In the genomic region with DNA sequence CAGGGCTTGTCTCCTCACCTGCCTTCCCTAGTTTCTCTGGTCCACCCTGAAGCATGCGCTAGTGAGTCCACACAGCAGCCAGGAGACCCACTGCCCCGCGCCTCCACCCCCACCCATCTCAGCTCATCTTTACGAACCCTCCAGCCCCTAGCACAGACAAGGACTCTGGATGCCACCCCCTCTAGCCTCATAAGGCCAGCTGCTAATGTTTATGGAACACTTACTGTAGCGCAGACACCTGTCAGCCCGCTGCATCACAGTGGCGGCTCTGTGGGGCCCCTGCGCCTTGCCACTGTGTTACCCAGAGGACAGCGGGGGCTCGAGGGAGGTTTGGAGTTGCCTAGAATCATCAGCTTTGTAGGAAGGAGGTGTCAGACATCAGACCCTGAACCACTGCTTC, we compare ENCODE assay signal across 12 mouse cellular contexts. TPM values are rescaled to one million over a fixed set of nuclear protein-coding genes. Genes with fewer than 3 reads are reported as not detected.
DNase-seq lines count a peak whose midpoint lies in the region; ATAC-seq lines count a peak whose summit lies in the region.
"Had no signal": no experiment of that assay in that cellular context is flagged by ENCODE, and none has a peak within 500 bp of the region (broad histone marks: within the 10 kb centered on the region; RNA-seq: fewer than 3 reads in every experiment).

No protein-coding gene starts in this region.

- 0 out of 2 replicates have a peak overlapping the region, but pooled peaks have one; percentile 52 for H3K9ac ChIP-seq in heart, embryonic 13.5 days
- no peak overlapping the region for H3K9ac ChIP-seq in hindbrain, embryonic 12.5 days
- H3K9ac ChIP-seq in midbrain, embryonic 14.5 days (replicated peaks; ENCODE audit: low read length), result no peak overlapping the region; the same call in 1 of the 2 replicates
- H3K9ac ChIP-seq: lung, embryonic 15.5 days had no signal

- peaks cover 26% of the 10 kb centered on the region for H3K27me3 ChIP-seq in heart, embryonic 13.5 days (replicated peaks)
- 0 out of 2 replicates have a peak, but pooled peaks cover 3% of the 10 kb centered on the region for H3K27me3 ChIP-seq in embryonic facial prominence, embryonic 10.5 days (replicated peaks; ENCODE audit: low read depth, poor library complexity, severe bottlenecking)
- no peaks in the 10 kb centered on the region for H3K27me3 ChIP-seq in hindbrain, embryonic 12.5 days
- H3K27me3 ChIP-seq in midbrain, embryonic 14.5 days (ENCODE audit: control insufficient read depth, insufficient read depth, low read length), result no peaks in the 10 kb centered on the region

- H3K4me2 ChIP-seq in heart, embryonic 13.5 days, result peak overlapping the region; percentile 24; the same call in 1 of the 2 replicates
- 0 out of 2 replicates have a peak overlapping the region, but pooled peaks have one; percentile 7 for H3K4me2 ChIP-seq in hindbrain, embryonic 12.5 days (replicated peaks)
- peak overlapping the region; percentile 15; the same call in 1 of the 2 replicates for H3K4me2 ChIP-seq in midbrain, embryonic 14.5 days (ENCODE audit: low read length)
- H3K4me2 ChIP-seq: lung, embryonic 15.5 days had no signal

- no peak overlapping the region for H3K4me3 ChIP-seq in heart, embryonic 13.5 days
- H3K4me3 ChIP-seq in embryonic facial prominence, embryonic 10.5 days, result no peak overlapping the region
- no peak overlapping the region for H3K4me3 ChIP-seq in hindbrain, embryonic 12.5 days
- no peak overlapping the region for H3K4me3 ChIP-seq in midbrain, embryonic 14.5 days (replicated peaks; ENCODE audit: low read depth, low read length)
- H3K4me3 ChIP-seq: lung, embryonic 15.5 days had no signal

- no peak for DNase-seq in heart, postnatal 4 days
- DNase-seq in embryonic facial prominence, embryonic 10.5 days (ENCODE audit: low spot score), result no peak
- peak; percentile 31 for DNase-seq in midbrain, embryonic 14.5 days
- DNase-seq in thymus, postnatal 36 days, result no peak
- no peak for DNase-seq in right cerebral cortex, adult 2 months (ENCODE audit: low spot score in 2 of 2)
- DNase-seq in urinary bladder, adult 2 months (ENCODE audit: low spot score), result no peak
- DNase-seq: gastrocnemius, postnatal 14 days had no signal

- no peaks in the 10 kb centered on the region for H3K9me3 ChIP-seq in heart, embryonic 13.5 days
- no peaks in the 10 kb centered on the region for H3K9me3 ChIP-seq in embryonic facial prominence, embryonic 10.5 days
- no peaks in the 10 kb centered on the region for H3K9me3 ChIP-seq in hindbrain, embryonic 12.5 days (replicated peaks)
- H3K9me3 ChIP-seq in midbrain, embryonic 14.5 days (ENCODE audit: control insufficient read depth, low read length), result no peaks in the 10 kb centered on the region
- H3K9me3 ChIP-seq: lung, embryonic 15.5 days had no signal

- no peaks in the 10 kb centered on the region for H3K36me3 ChIP-seq in heart, embryonic 13.5 days
- no peaks in the 10 kb centered on the region for H3K36me3 ChIP-seq in embryonic facial prominence, embryonic 10.5 days (replicated peaks)
- H3K36me3 ChIP-seq in hindbrain, embryonic 12.5 days, result no peaks in the 10 kb centered on the region
- no peaks in the 10 kb centered on the region for H3K36me3 ChIP-seq in midbrain, embryonic 14.5 days (ENCODE audit: control insufficient read depth, insufficient read depth, low read length)
- H3K36me3 ChIP-seq: lung, embryonic 15.5 days had no signal

- H3K27ac ChIP-seq in heart, embryonic 13.5 days (replicated peaks), result no peak overlapping the region
- peak overlapping the region; percentile 72 for H3K27ac ChIP-seq in embryonic facial prominence, embryonic 10.5 days (replicated peaks)
- H3K27ac ChIP-seq in hindbrain, embryonic 12.5 days, result peak overlapping the region; percentile 79
- peak overlapping the region; percentile 72 for H3K27ac ChIP-seq in midbrain, embryonic 14.5 days (replicated peaks; ENCODE audit: low read depth, low read length)
- H3K27ac ChIP-seq: lung, embryonic 15.5 days had no signal

- peaks cover 28% of the 10 kb centered on the region for H3K4me1 ChIP-seq in heart, embryonic 13.5 days
- H3K4me1 ChIP-seq in embryonic facial prominence, embryonic 10.5 days, result peaks cover 32% of the 10 kb centered on the region
- peaks cover 23% of the 10 kb centered on the region for H3K4me1 ChIP-seq in hindbrain, embryonic 12.5 days
- H3K4me1 ChIP-seq in midbrain, embryonic 14.5 days (ENCODE audit: control insufficient read depth, insufficient read depth, low read length), result peaks cover 20% of the 10 kb centered on the region
- H3K4me1 ChIP-seq: lung, embryonic 15.5 days had no signal

- ATAC-seq in heart, embryonic 13.5 days (ENCODE audit: extremely low read depth, insufficient number of reproducible peaks, low FRiP score, low TSS enrichment), result no peak
- ATAC-seq in hindbrain, embryonic 12.5 days (ENCODE audit: low FRiP score), result peak; percentile 57
- ATAC-seq in midbrain, embryonic 14.5 days (ENCODE audit: low FRiP score, low TSS enrichment), result peak; percentile 41
- ATAC-seq: Patski had no signal

- WGBS in heart, embryonic 13.5 days, result 20% methylated on average over 10 of the region's 10 CpGs
- 44% methylated on average over 10 of the region's 10 CpGs for WGBS in embryonic facial prominence, embryonic 10.5 days
- 29% methylated on average over 10 of the region's 10 CpGs for WGBS in hindbrain, embryonic 12.5 days
- 27% methylated on average over 10 of the region's 10 CpGs for WGBS in midbrain, embryonic 14.5 days

RNA-seq across cellular contexts. Expression of a gene that starts 26.4 kb away (rescaled TPM):
- polyA plus RNA-seq in heart, embryonic 13.5 days (2015; fragmentation: Nextera tagmentation; extraction: Ambion mirVana), result 32.4 and 33.4 TPM in 2 replicates
- 10 to 100 TPM; 24.5 to 26.0 TPM for total RNA-seq in heart, postnatal 4 days (2021)
- polyA plus RNA-seq in embryonic facial prominence, embryonic 10.5 days (2016; fragmentation: Nextera tagmentation; extraction: Ambion mirVana), result 45.6 and 50.1 TPM in 2 replicates
- polyA plus RNA-seq in hindbrain, embryonic 12.5 days (2016; fragmentation: Nextera tagmentation; extraction: Ambion mirVana), result 67.1 and 72.6 TPM in 2 replicates
- 47.7 and 74.3 TPM in 2 replicates for polyA plus RNA-seq in midbrain, embryonic 14.5 days (2014; fragmentation: Nextera tagmentation; extraction: Ambion mirVana)
- 33.3 and 41.7 TPM in 2 replicates for polyA plus RNA-seq in urinary bladder, adult 2 months (2012; rRNA removed)

RNA-seq across cellular contexts. Expression of a gene that starts 26.6 kb away (rescaled TPM):
- polyA plus RNA-seq in heart, embryonic 13.5 days (2015; fragmentation: Nextera tagmentation; extraction: Ambion mirVana), result 0.35 and 0.78 TPM in 2 replicates
- under 1 TPM; 0.52 to 0.74 TPM for total RNA-seq in heart, postnatal 4 days (2021)
- 0.29 and 0.35 TPM in 2 replicates for polyA plus RNA-seq in embryonic facial prominence, embryonic 10.5 days (2016; fragmentation: Nextera tagmentation; extraction: Ambion mirVana)
- 1.0 TPM in 2 replicates for polyA plus RNA-seq in hindbrain, embryonic 12.5 days (2016; fragmentation: Nextera tagmentation; extraction: Ambion mirVana)
- polyA plus RNA-seq in midbrain, embryonic 14.5 days (2014; fragmentation: Nextera tagmentation; extraction: Ambion mirVana), result 1.6 TPM in 2 replicates
- polyA plus RNA-seq in urinary bladder, adult 2 months (2012; rRNA removed), result 0.96 and 1.1 TPM in 2 replicates
- total RNA-seq: common myeloid progenitor, adult 5-6 weeks had no signal

RNA-seq across cellular contexts. Expression of a gene that starts 37.5 kb away (rescaled TPM):
- 0.42 and 0.44 TPM in 2 replicates for polyA plus RNA-seq in heart, embryonic 13.5 days (2015; fragmentation: Nextera tagmentation; extraction: Ambion mirVana)
- total RNA-seq in heart, postnatal 4 days (2021), result under 1 TPM; 0.55 to 0.90 TPM
- 11.4 and 12.9 TPM in 2 replicates for polyA plus RNA-seq in embryonic facial prominence, embryonic 10.5 days (2016; fragmentation: Nextera tagmentation; extraction: Ambion mirVana)
- polyA plus RNA-seq in hindbrain, embryonic 12.5 days (2016; fragmentation: Nextera tagmentation; extraction: Ambion mirVana), result 12.4 and 19.5 TPM in 2 replicates
- 1.5 and 2.3 TPM in 2 replicates for polyA plus RNA-seq in midbrain, embryonic 14.5 days (2014; fragmentation: Nextera tagmentation; extraction: Ambion mirVana)
- 11.0 and 11.8 TPM in 2 replicates for polyA plus RNA-seq in urinary bladder, adult 2 months (2012; rRNA removed)
- total RNA-seq: common myeloid progenitor, adult 5-6 weeks had no signal
- polyA plus RNA-seq: Patski had no signal

RNA-seq across cellular contexts. Expression of a gene that starts 52.0 kb away (rescaled TPM):
- 0.27 and 0.34 TPM in 2 replicates for polyA plus RNA-seq in heart, embryonic 13.5 days (2015; fragmentation: Nextera tagmentation; extraction: Ambion mirVana)
- under 1 TPM; 0.23 to 0.31 TPM for total RNA-seq in heart, postnatal 4 days (2021)
- polyA plus RNA-seq in embryonic facial prominence, embryonic 10.5 days (2016; fragmentation: Nextera tagmentation; extraction: Ambion mirVana), result 0.16 and 0.34 TPM in 2 replicates
- 0.36 and 0.66 TPM in 2 replicates for polyA plus RNA-seq in hindbrain, embryonic 12.5 days (2016; fragmentation: Nextera tagmentation; extraction: Ambion mirVana)
- polyA plus RNA-seq in midbrain, embryonic 14.5 days (2014; fragmentation: Nextera tagmentation; extraction: Ambion mirVana), result 0.28 and 0.34 TPM in 2 replicates
- 0.04 and 0.21 TPM in 2 replicates for polyA plus RNA-seq in urinary bladder, adult 2 months (2012; rRNA removed)
- total RNA-seq: common myeloid progenitor, adult 5-6 weeks had no signal
